Mouse (Mus musculus): ENCODE data around the gene Kif22.

Kif22 gene

DNA sequence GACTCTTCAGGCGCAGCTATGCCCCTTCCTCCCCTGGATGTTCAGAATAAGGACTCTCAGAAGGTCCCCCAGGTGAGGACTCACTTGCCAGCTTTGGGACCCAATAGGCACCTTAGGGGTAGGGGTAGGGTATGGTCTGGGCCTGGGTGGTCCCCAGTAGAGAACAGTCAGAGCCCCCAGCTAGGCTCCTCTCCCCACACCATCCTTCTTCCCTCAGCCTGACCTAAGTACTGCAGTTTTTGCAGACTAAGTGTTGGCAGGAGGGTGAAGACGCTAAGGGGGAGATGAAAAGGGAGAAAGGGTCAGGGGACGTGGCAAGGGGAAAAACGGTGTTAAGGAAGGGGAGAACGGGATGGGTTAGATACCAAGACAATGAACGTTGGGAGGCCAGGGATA, 24.3 kb downstream of the Kif22 start:
- no peak for DNase-seq (ENCODE audit: low read depth in 1 of 2, low spot score in 2 of 2)

- peak; percentile 90 to 93 for DNase-seq (ENCODE audit: low read depth in 1 of 2, low spot score in 2 of 2)
Measured at GRCm38 (mm10) chr7:127016971-127017949, 25.0 kb downstream of the Kif22 start, which contains the start of gene Pagr1a. Gene Pagr1a, minus strand, starts transcription at chr7:127017352.

DNA sequence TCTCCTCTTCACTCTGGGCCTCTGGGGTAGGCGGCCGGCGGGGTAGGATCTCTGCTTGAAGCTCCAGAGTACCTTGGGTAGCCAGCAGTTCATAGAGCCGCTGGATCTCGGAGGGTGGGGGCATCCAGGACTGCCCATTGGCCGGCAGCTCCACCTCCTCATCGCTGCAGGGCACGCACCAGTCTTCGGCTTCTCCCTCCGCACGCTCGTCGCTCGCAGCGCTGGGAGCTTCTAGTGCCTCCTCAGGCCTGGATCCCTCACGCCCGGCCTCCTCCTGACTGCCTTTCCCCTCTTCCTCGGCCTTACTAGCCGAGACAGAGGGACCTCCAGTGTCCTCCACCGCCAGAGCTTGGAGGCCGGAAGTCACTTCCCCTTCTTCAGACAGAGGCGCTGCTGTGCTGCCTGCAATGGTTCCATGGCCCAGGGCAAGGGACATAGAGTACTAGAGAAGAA, 25.8 kb downstream of the Kif22 start:
- DNase-seq (ENCODE audit: low read depth in 1 of 2, low spot score in 2 of 2), result peak in 1 of 2 experiments; percentile 28

DNA sequence TGATC, 26.0 kb downstream of the Kif22 start, which contains the start of gene Pagr1b:
Pagr1b (minus strand) TSS at position 4 of the 5 bp plus-strand sequence.
- no peak for DNase-seq (ENCODE audit: low read depth in 1 of 2, low spot score in 2 of 2)

DNA sequence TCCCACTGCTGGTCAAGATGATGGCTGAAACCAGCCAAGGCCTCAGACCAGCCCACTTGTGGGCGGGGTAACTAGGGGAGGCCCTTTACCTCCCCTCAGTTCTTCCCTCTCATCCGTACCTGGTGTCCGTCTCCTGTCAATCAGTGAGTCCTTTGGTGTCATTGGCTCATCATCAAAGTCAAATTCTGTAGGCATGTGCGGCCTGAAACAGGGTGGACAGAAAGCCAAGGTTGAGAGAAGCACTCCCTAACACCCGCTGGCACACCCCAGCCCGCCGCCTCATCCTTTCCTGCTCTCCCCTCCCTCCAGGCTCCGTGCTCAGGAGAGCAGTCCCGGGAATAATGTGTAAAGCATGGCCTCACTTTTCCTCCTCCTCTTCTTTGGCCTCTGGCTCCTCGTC, 26.2 kb downstream of the Kif22 start:
- no peak for DNase-seq (ENCODE audit: low read depth in 1 of 2, low spot score in 2 of 2)

DNA sequence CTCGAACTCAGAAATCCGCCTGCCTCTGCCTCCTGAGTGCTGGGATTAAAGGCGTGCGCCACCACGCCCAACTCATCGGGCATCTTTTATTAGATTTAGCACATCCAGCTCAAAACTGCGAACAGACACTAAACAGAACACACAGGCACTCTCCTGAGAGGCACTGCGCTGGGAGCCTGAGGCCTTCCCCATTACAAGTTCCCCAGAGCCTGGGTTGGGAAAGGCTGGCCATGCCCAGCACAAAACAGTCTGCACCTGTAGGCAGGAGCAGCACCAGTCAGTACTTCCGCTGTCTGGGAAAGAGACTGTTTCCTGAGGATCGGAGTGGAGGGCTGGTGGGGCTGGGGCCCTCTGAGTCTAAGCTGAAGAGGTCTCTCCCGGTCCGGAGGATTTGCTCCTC, 27.3 kb downstream of the Kif22 start:
- no peak for DNase-seq (ENCODE audit: low read depth in 1 of 2, low spot score in 2 of 2)

DNA sequence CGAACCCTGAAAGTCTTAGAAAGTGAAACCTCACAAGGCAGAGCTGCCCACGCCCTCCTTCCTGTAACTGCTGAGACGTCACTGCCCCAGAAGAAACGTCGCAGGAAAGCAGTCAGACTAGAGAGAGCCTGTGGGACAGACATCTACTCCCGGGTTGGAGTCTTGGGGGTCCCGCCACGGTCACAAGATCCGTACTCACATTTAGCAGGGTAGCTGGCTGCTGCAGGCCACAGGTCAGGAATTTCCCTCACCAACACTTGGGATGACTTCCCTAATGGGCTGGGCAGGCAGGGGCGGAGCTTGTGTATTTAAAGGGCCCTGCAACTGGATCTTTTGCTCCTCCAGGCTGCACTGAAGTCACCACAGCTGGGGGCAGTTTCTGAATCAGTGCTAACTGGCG, 28.0 kb downstream of the Kif22 start, which contains the start of gene Mvp:
Mvp (minus strand) TSS at position 302 of the 400 bp plus-strand sequence.
- peak in 1 of 2 experiments; percentile 68 for DNase-seq (ENCODE audit: low read depth in 1 of 2, low spot score in 2 of 2)

DNA sequence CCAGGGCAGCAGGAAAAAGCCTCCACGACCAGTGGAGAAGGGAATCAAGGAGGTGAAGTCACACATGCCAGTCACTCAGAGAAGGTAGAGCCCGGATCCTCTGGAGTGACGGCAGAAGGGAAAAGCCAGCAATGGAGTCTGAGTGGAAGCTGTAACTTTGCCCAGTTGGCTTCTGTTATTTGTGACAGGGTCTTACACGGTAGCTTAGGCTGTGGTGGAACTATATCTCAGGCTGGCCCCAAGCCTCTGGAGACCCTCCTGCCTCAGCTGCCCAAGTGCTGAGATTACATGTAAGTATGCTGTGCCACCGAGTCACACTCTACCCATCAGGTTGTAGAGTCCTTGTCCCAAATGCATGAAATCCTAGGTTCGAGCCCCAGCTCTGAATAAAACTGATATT, 28.9 kb downstream of the Kif22 start:
- no peak for DNase-seq (ENCODE audit: low read depth in 1 of 2, low spot score in 2 of 2)

GRCm38 (mm10) chr7:127012845-127013244, 29.4 kb downstream of the Kif22 start:
- no peak for DNase-seq (ENCODE audit: low read depth in 1 of 2, low spot score in 2 of 2)

DNA sequence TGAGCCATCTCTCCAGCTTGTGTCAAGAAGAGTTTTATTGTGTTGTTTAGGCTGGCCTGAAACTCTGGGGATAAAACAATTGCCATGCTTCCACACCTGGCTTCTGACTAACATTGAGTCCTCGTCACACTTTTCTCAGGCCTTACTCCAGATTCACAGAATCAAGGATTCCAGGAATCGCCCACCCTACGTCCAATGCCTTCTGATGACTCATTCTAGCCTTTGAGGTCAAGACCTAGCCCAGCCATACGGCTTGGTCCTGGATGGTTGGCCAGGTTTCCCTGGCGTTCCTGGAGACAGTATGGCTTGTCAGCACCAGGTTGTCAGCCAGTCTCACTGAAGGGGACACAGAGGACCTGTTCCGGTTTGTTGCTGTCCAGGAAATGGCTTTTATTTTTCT, 29.9 kb downstream of the Kif22 start:
- DNase-seq (ENCODE audit: low read depth in 1 of 2, low spot score in 2 of 2), result no peak

GRCm38 (mm10) chr7:127011717-127012116, 30.6 kb downstream of the Kif22 start:
- no peak for DNase-seq (ENCODE audit: low read depth in 1 of 2, low spot score in 2 of 2)

DNA sequence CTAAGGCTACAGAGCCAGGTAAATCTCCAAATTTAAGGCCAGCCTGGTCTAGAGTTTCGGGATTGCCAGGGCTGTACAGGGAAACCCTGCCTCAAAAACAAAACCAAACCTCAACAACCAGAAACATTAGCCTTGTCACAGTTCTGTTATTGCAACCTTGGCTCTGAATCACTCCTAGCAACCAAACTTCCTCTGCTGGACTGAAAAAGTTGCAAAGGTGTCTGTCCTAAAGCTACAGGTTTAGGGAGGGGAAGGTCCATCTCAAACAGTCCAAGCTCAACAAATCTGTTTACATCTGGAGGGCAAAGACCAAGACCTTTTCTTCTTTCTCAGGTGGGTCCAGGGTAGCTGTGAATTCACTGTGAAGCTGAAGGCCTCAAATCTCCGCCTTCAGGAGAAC, 31.2 kb downstream of the Kif22 start:
- no peak for DNase-seq (ENCODE audit: low read depth in 1 of 2, low spot score in 2 of 2)

DNA sequence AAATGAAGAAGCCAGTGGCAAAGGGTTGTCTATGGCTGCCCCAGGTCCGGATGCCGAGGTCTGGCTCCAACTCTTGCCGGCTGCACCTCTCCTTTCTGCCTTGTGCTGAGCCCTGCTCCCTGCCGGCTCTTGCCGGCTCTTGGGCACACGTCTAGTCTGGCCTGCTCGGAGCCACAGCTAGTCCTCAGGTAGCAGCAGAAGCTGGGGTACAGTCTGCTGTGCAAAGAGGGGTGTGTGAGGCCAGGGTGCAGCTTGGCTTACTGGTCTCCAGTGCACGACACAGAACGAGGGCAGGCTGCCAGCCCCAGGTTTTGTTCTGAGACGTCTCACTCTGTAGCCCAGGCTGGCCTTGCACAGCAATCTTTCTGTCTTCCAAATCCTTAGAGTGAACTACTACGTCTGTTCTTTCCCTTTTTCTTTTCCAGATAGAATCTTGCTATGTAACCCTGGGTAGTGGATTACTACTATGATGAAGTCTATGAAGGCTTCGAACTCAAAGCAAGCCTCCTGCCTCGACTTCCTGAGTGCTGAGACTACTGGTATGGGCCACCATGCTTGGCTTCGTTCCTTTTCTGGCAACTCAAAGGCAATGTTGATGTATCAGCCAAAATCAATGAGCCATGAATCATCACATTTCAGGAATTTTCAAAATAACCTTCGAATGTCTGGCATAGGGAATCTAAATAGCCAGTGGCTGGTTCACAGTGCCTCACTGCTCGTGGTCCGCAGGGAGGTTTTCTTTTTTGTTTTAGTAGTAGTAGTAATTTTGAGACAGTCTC, 32.8 kb downstream of the Kif22 start:
- no peak for DNase-seq (ENCODE audit: low read depth in 1 of 2, low spot score in 2 of 2)

DNA sequence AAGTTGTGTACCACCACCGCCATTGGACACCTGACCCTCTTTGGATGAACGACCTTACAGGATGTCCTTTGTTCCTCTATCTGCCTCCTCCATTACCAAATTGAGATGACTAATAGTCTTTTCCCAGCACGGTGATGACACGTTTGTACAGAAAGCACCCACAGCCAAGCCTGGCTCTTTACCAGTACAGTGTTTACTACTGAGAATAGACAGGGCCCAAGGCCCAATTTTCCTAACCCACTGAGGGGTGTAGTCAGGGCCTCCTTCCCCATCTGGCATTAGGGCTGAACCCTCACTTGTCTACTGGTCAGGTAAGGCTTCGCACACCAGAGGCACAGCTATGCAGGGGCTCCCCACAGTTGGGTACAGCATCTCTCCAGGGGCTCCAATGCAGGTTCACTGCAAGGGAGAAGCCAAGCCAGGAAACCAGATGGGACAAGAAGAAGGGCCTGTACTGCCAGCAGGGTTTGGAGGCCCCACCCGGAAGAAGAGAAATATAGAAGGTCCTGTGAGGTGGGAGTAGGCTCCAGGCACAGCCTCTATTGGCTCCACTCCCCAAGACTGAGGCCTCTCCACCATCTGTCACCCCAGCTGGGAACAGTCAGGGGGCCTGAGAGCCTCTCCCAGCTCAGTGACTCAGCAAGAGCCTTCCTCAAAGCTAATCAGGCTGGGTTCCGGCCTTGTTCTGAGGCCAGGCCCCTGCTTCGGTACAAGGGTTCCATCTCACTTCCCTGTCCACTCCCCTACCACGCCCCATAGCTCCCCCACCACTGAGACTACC, 33.8 kb downstream of the Kif22 start:
- DNase-seq (ENCODE audit: low read depth in 1 of 2, low spot score in 2 of 2), result peak; percentile 64 to 73

DNA sequence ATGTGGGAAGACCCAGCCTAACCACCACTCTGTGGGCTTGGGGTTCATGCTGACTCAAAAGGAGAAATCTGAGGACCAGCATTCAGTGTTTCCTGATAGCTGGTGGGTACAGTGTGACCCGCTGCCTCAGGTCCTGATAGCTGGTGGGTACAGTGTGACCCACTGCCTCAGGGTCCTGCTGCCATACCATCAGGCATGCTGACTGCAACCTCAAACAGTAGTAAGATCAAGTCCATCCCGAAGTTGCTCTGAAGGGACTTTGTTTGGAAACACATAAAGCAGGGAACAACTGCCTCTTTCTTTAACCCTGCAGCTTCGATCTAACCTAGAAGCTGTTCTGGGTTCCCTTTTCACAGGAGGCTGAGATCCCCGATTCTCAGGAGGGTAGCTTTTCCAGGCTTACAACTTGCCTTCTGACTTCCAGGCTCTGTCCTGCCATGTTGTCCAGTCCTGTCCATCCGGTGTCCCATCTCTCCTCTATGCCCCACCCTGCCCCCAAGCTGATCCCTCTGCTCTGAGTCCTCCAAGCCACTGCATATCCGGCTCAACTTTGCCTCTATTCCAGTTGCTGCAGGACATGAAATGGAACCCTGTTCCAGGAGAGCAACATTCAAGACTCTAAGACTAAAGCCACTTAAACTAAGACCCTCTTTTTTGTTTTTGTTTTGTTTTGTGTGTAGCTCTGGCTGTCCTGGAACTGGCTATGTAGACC, 34.8 kb downstream of the Kif22 start:
- DNase-seq (ENCODE audit: low read depth in 1 of 2, low spot score in 2 of 2), result no peak

GRCm38 (mm10) chr7:127004122-127004875, 38.0 kb downstream of the Kif22 start:
- no peak for DNase-seq (ENCODE audit: low read depth in 1 of 2, low spot score in 2 of 2)

- no peak for DNase-seq (ENCODE audit: low read depth in 1 of 2, low spot score in 2 of 2)
Measured at GRCm38 (mm10) chr7:127003620-127004019, 38.7 kb downstream of the Kif22 start.

- no peak for DNase-seq (ENCODE audit: low read depth in 1 of 2, low spot score in 2 of 2)
Measured at GRCm38 (mm10) chr7:126999568-126999967, 42.7 kb downstream of the Kif22 start.

DNA sequence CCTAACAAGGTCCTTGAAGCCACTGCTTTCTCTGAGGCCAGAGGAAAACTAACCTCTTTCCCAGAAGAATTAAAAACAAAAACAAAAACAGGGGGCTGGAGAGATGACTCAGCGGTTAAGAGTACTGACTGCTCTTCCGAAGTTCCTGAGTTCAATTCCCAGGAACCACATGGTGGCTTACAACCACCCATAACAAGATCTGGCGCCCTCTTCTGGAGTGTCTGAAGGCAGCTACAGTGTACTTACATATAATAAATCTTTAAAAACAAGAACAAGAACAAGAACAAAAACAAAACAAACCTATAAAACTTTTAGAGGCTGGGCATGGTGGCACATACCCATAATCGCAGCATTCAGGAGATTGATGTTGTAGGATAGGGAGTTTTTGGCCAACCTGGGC, 45.8 kb downstream of the Kif22 start:
- DNase-seq (ENCODE audit: low read depth in 1 of 2, low spot score in 2 of 2), result no peak

- no peak for DNase-seq (ENCODE audit: low read depth in 1 of 2, low spot score in 2 of 2)
Measured at GRCm38 (mm10) chr7:126988816-126989215, 53.5 kb downstream of the Kif22 start.

Measured in monocyte, adult 2 months (primary cell).